Comparison of ENCODE assay signal across 34 mouse cellular contexts in genomic region chr11:108965740-108966139, GRCm38 (mm10). TPM values are rescaled to one million over a fixed set of nuclear protein-coding genes. Genes with fewer than 3 reads are reported as not detected.
DNase-seq lines count a peak whose midpoint lies in the region; ATAC-seq and TF ChIP-seq lines count a peak whose summit lies in the region.
"Had no signal": no experiment of that assay in that cellular context is flagged by ENCODE, and none has a peak within 500 bp of the region (broad histone marks: within the 10 kb centered on the region; RNA-seq: fewer than 3 reads in every experiment).

No protein-coding gene starts in this region.

- no peak for ATAC-seq in embryonic facial prominence, embryonic 14.5 days (ENCODE audit: low read depth)
- peak; percentile 47; the same call in 1 of the 2 replicates for ATAC-seq in lung, postnatal 0 days
- no peak for ATAC-seq in limb, embryonic 15.5 days (ENCODE audit: insufficient number of reproducible peaks, low FRiP score, low TSS enrichment, low read depth)
- ATAC-seq: forebrain, embryonic 13.5 days; intestine, embryonic 16.5 days; liver, embryonic 12.5 days; liver, postnatal 0 days had no signal

- H3K9me3 ChIP-seq in embryonic facial prominence, embryonic 14.5 days (ENCODE audit: control insufficient read depth, low read length): peaks cover 3% of the 10 kb centered on the region; the same call in 1 of the 2 replicates
- H3K9me3 ChIP-seq in embryonic facial prominence, embryonic 10.5 days: no peaks in the 10 kb centered on the region
- H3K9me3 ChIP-seq in lung, postnatal 0 days (ENCODE audit: low read length): no peaks in the 10 kb centered on the region
- no peaks in the 10 kb centered on the region for H3K9me3 ChIP-seq in limb, embryonic 15.5 days
- H3K9me3 ChIP-seq: embryonic facial prominence, embryonic 12.5 days; forebrain, embryonic 13.5 days; liver, embryonic 12.5 days; midbrain, embryonic 12.5 days; neural tube, embryonic 12.5 days had no signal

- intact Hi-C loops in heart, postnatal 25 days (cut with DNase I): no loop called here
- intact Hi-C loops in left cerebral cortex, postnatal 14 days (cut with DNase I): no loop called here

- whole genome bisulfite sequencing in embryonic facial prominence, embryonic 14.5 days: 47% methylated on average over 6 of the region's 6 CpGs
- WGBS in embryonic facial prominence, embryonic 10.5 days: 72% methylated on average over 6 of the region's 6 CpGs
- 31% methylated on average over 6 of the region's 6 CpGs for WGBS in lung, postnatal 0 days
- WGBS in limb, embryonic 15.5 days: 31% methylated on average over 6 of the region's 6 CpGs

- H3K9ac ChIP-seq in embryonic facial prominence, embryonic 14.5 days (ENCODE audit: low read depth, low read length): no peak overlapping the region
- H3K9ac ChIP-seq in lung, postnatal 0 days (replicated peaks; ENCODE audit: low read depth): no peak overlapping the region
- H3K9ac ChIP-seq in limb, embryonic 15.5 days: no peak overlapping the region
- H3K9ac ChIP-seq: embryonic facial prominence, embryonic 12.5 days; forebrain, embryonic 13.5 days; hindbrain, embryonic 13.5 days; limb, embryonic 12.5 days; liver, embryonic 12.5 days; liver, postnatal 0 days; midbrain, embryonic 12.5 days; neural tube, embryonic 12.5 days had no signal

- no peak overlapping the region for H3K4me2 ChIP-seq in embryonic facial prominence, embryonic 14.5 days (ENCODE audit: low read depth, low read length)
- no peak overlapping the region for H3K4me2 ChIP-seq in lung, postnatal 0 days (replicated peaks; ENCODE audit: low read depth, low read length)
- no peak overlapping the region for H3K4me2 ChIP-seq in limb, embryonic 15.5 days
- H3K4me2 ChIP-seq: embryonic facial prominence, embryonic 12.5 days; forebrain, embryonic 13.5 days; hindbrain, embryonic 13.5 days; limb, embryonic 12.5 days; liver, embryonic 12.5 days; midbrain, embryonic 12.5 days; neural tube, embryonic 12.5 days had no signal

- TF ChIP-seq CTCF in lung, postnatal 0 days (IDR thresholded peaks at IDR 0.05): no peak

- 0 out of 2 replicates have a peak overlapping the region, but pooled peaks have one; percentile 1 for H3K27ac ChIP-seq in embryonic facial prominence, embryonic 14.5 days (replicated peaks; ENCODE audit: low read depth, low read length)
- H3K27ac ChIP-seq in embryonic facial prominence, embryonic 10.5 days (replicated peaks): no peak overlapping the region
- no peak overlapping the region for H3K27ac ChIP-seq in lung, postnatal 0 days (ENCODE audit: low read length)
- H3K27ac ChIP-seq in limb, embryonic 15.5 days: peak overlapping the region; percentile 47; the same call in 1 of the 2 replicates
- H3K27ac ChIP-seq: embryonic facial prominence, embryonic 12.5 days; forebrain, embryonic 13.5 days; hindbrain, embryonic 13.5 days; limb, embryonic 12.5 days; liver, embryonic 12.5 days; midbrain, embryonic 12.5 days; neural tube, embryonic 12.5 days; stomach, postnatal 0 days had no signal

- H3K4me1 ChIP-seq in embryonic facial prominence, embryonic 14.5 days (ENCODE audit: control insufficient read depth, insufficient read depth, low read length): peaks cover 7% of the 10 kb centered on the region; the same call in 1 of the 2 replicates
- peaks cover 18% of the 10 kb centered on the region for H3K4me1 ChIP-seq in embryonic facial prominence, embryonic 10.5 days
- H3K4me1 ChIP-seq in lung, postnatal 0 days (ENCODE audit: insufficient read depth, low read depth, low read length): peaks cover 8% of the 10 kb centered on the region; the same call in 1 of the 2 replicates
- peaks cover 28% of the 10 kb centered on the region for H3K4me1 ChIP-seq in limb, embryonic 15.5 days
- H3K4me1 ChIP-seq: liver, embryonic 12.5 days; megakaryocyte, embryonic 14.5 days had no signal

- TF ChIP-seq EP300 in lung, postnatal 0 days (IDR thresholded peaks at IDR 0.05): no peak

- peak; percentile 40 for DNase-seq in embryonic facial prominence, embryonic 14.5 days (ENCODE audit: low spot score)
- DNase-seq in embryonic facial prominence, embryonic 10.5 days (ENCODE audit: low spot score): no peak
- DNase-seq in heart, adult 8-10 months (ENCODE audit: low spot score): peak; percentile 42
- DNase-seq in heart, postnatal 25 days (ENCODE audit: low spot score): no peak
- peak; percentile 23 for DNase-seq in lung, postnatal 0 days (ENCODE audit: low spot score)
- no peak for DNase-seq in lung, postnatal 25 days (ENCODE audit: low spot score)
- no peak for DNase-seq in left cerebral cortex, postnatal 14 days (ENCODE audit: low spot score in 2 of 2)
- DNase-seq: adrenal gland, adult 8-10 months; cerebellum, adult 8-10 months; cerebellum, postnatal 25 days; gastrocnemius, postnatal 25 days; kidney, adult 9 months; kidney, postnatal 10 days; layer of hippocampus, adult 9-11 months; liver, postnatal 0 days; lung, postnatal 4 days; right cerebral cortex, adult 18-20 months; spleen, adult 18-20 months; thymus, adult 18-20 months; thymus, postnatal 25 days had no signal

- H3K4me3 ChIP-seq in embryonic facial prominence, embryonic 14.5 days (ENCODE audit: low read depth, low read length): no peak overlapping the region
- H3K4me3 ChIP-seq in embryonic facial prominence, embryonic 10.5 days: no peak overlapping the region
- no peak overlapping the region for H3K4me3 ChIP-seq in lung, postnatal 0 days (ENCODE audit: low read depth, low read length)
- no peak overlapping the region for H3K4me3 ChIP-seq in limb, embryonic 15.5 days
- H3K4me3 ChIP-seq: embryonic facial prominence, embryonic 12.5 days; erythroblast, embryonic 14.5 days; forebrain, embryonic 13.5 days; hindbrain, embryonic 13.5 days; limb, embryonic 12.5 days; liver, embryonic 12.5 days; megakaryocyte, embryonic 14.5 days; midbrain, embryonic 12.5 days; myocyte; neural tube, embryonic 12.5 days had no signal

- no peaks in the 10 kb centered on the region for H3K36me3 ChIP-seq in embryonic facial prominence, embryonic 14.5 days (ENCODE audit: control insufficient read depth, insufficient read depth, low read length)
- no peaks in the 10 kb centered on the region for H3K36me3 ChIP-seq in embryonic facial prominence, embryonic 10.5 days (replicated peaks)
- no peaks in the 10 kb centered on the region for H3K36me3 ChIP-seq in lung, postnatal 0 days (ENCODE audit: insufficient read depth, low read length)
- H3K36me3 ChIP-seq in limb, embryonic 15.5 days: no peaks in the 10 kb centered on the region
- H3K36me3 ChIP-seq: embryonic facial prominence, embryonic 12.5 days; hindbrain, embryonic 13.5 days; limb, embryonic 12.5 days; liver, embryonic 12.5 days; midbrain, embryonic 12.5 days; neural tube, embryonic 12.5 days had no signal

- no peaks in the 10 kb centered on the region for H3K27me3 ChIP-seq in embryonic facial prominence, embryonic 14.5 days (replicated peaks; ENCODE audit: control insufficient read depth, insufficient read depth, low read length)
- H3K27me3 ChIP-seq in embryonic facial prominence, embryonic 10.5 days (replicated peaks; ENCODE audit: low read depth, poor library complexity, severe bottlenecking): no peaks in the 10 kb centered on the region
- H3K27me3 ChIP-seq in lung, postnatal 0 days (replicated peaks; ENCODE audit: insufficient read depth, low read length): no peaks in the 10 kb centered on the region
- no peaks in the 10 kb centered on the region for H3K27me3 ChIP-seq in limb, embryonic 15.5 days
- H3K27me3 ChIP-seq: CH12.LX; embryonic facial prominence, embryonic 12.5 days; forebrain, embryonic 13.5 days; hindbrain, embryonic 13.5 days; limb, embryonic 12.5 days; liver, embryonic 12.5 days; megakaryocyte, embryonic 14.5 days; midbrain, embryonic 12.5 days; neural tube, embryonic 12.5 days had no signal

RNA-seq across cellular contexts. Expression of gene Axin2, which starts 45.6 kb away (rescaled TPM):
- polyA plus RNA-seq in embryonic facial prominence, embryonic 14.5 days (2014; fragmentation: Nextera tagmentation; extraction: Ambion mirVana): 11.4 and 11.8 TPM in 2 replicates
- polyA plus RNA-seq in embryonic facial prominence, embryonic 10.5 days (2016; fragmentation: Nextera tagmentation; extraction: Ambion mirVana): 12.7 and 15.3 TPM in 2 replicates
- total RNA-seq in heart, adult 8-10 months (2022): 1 to 10 TPM; 3.7 to 7.3 (median 4.8) TPM
- 1 to 10 TPM; 5.2 to 6.0 TPM for total RNA-seq in heart, postnatal 25 days (2021)
- 10.4 and 11.0 TPM in 2 replicates for polyA plus RNA-seq in lung, postnatal 0 days (2015; fragmentation: Nextera tagmentation; extraction: Ambion mirVana)
- 15.8 and 20.3 TPM in 2 replicates for polyA plus RNA-seq in limb, embryonic 15.5 days (2015; fragmentation: Nextera tagmentation; extraction: Ambion mirVana)
- total RNA-seq in left cerebral cortex, postnatal 14 days (2021): 10 to 100 TPM; 30.4 to 41.8 TPM

Comparison
In these comparisons a context has a peak if more than half of its experiments do, and no peak if none do; other contexts are left out.
1. DNase-seq: peak in embryonic facial prominence, embryonic 14.5 days (single experiment), heart, adult 8-10 months (single experiment) and lung, postnatal 0 days (single experiment); none in embryonic facial prominence, embryonic 10.5 days (single experiment), heart, postnatal 25 days (single experiment), lung, postnatal 25 days (single experiment) and left cerebral cortex, postnatal 14 days (0 of 2).
2. H3K27ac ChIP-seq: peak in embryonic facial prominence, embryonic 14.5 days (single experiment) and limb, embryonic 15.5 days (single experiment); none in embryonic facial prominence, embryonic 10.5 days (single experiment) and lung, postnatal 0 days (single experiment).